Mouse (Mus musculus) hindbrain, embryonic 16.5 days (tissue): ENCODE data around the gene Ctsa. TPM values are rescaled to one million over a fixed set of nuclear protein-coding genes. Genes with fewer than 3 reads are reported as not detected.

ENCODE experiments used
- ATAC-seq: fragments of 200-750 bp; cut with Nextera tagmentation; 2 replicates; pipeline ENCODE4 v1.8.0; 2017; ENCODE audit warnings: moderate TSS enrichment, moderate library complexity
- H3K27ac ChIP-seq: fragments of 300-500 bp; sonication (generic); 2 replicates; pipeline ENCODE4 v1.5.1; 2014; ENCODE audit warnings: low read depth, mild to moderate bottlenecking, control low read depth, low read length, moderate library complexity
- H3K27me3 ChIP-seq: fragments of 300-500 bp; sonication (generic); replicated peaks from 2 replicates; pipeline ENCODE4 v1.6.1; 2014; ENCODE audit warnings: low read length; ENCODE audit not compliant: control insufficient read depth, insufficient read depth
- H3K36me3 ChIP-seq: fragments of 300-500 bp; sonication (generic); 2 replicates; pipeline ENCODE4 v1.6.1; 2014; ENCODE audit warnings: mild to moderate bottlenecking, low read length, moderate library complexity, mixed read lengths; ENCODE audit not compliant: control insufficient read depth, insufficient read depth
- H3K4me1 ChIP-seq: fragments of 300-500 bp; sonication (generic); 2 replicates; pipeline ENCODE4 v1.6.1; 2014; ENCODE audit warnings: low read depth, low read length; ENCODE audit not compliant: control insufficient read depth, insufficient read depth
- H3K4me2 ChIP-seq: fragments of 300-500 bp; sonication (generic); 2 replicates; pipeline ENCODE4 v1.6.1; 2014; ENCODE audit warnings: mild to moderate bottlenecking, low read length, control low read depth, moderate library complexity
- H3K4me3 ChIP-seq: fragments of 300-500 bp; sonication (generic); 2 replicates; pipeline ENCODE4 v1.5.1; 2014; ENCODE audit warnings: mild to moderate bottlenecking, low read length, control low read depth, moderate library complexity
- H3K9ac ChIP-seq: fragments of 300-500 bp; sonication (generic); 2 replicates; pipeline ENCODE4 v1.6.1; 2014; ENCODE audit warnings: low read depth, mild to moderate bottlenecking, control low read depth, low read length, moderate library complexity
- H3K9me3 ChIP-seq: fragments of 300-500 bp; sonication (generic); 2 replicates; pipeline ENCODE4 v1.6.1; 2014; ENCODE audit warnings: mild to moderate bottlenecking, low read length, moderate library complexity; ENCODE audit not compliant: control insufficient read depth
- whole genome bisulfite sequencing: fragments of 180-500 bp; shearing (Covaris S2); extraction: QIAGEN DNeasy Blood & Tissue Kit; methylation state at CpG from one replicate; pipeline ENCODE4 v1.1.7; 2014; 5-methylcytosine and 5-hydroxymethylcytosine counted together
- polyA plus RNA-seq: library from polyadenylated mRNA; unstranded; fragments of >200 nt; fragmentation: Nextera tagmentation; extraction: Ambion mirVana; gene quantifications from 2 replicates; pipeline ENCODE4 v1.2.1, GENCODE M21; 2015

Ctsa gene
- polyA plus RNA-seq, 1 experiment from 2014 or later: 108 TPM

DNA sequence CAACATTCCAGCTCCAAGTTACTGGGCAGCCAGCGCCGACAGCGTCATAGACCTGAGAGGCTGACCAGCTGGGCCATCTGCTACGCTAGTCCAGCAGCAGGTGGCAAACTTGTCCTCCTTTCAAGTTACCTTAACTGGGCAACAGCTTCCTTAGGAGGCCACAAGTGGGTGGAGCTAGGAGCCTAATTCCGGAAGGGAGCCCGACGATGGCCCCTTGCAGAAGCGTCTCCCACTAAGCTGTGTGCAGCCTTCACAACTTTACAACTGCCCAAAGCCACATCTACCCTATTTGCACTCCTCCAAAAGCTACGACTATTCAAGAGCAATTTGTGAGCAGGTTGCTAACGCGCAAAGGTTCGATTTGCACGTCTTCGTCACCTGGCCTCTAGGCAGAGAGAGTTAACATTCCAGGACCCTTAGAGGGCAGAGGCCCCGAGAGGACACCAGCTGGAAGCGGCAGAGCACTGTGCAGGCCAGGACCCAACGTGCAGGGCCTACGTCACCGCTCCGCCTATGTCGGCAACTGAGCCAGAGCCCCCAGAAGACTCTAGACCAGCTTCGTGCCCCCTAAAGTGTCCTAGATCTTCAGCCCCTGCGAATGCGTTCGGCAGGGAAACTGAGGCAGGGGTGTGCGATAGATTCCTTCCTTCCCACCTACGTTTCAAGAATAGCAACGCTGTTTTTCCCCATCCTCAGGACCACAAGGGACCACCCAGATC, 46.0 kb downstream of the Ctsa start:
- WGBS: 3% methylated on average over 28 of the region's 28 CpGs
- Histone ChIP-seq H3K4me1 (peaks cover 20% of the 10 kb centered on the region), H3K9ac (peak overlapping the region; percentile 99), H3K36me3 (peaks cover 7% of the 10 kb centered on the region), H3K4me2 (peak overlapping the region; percentile 94), H3K27me3 (no peaks in the 10 kb centered on the region), H3K27ac (peak overlapping the region; percentile 100), H3K9me3 (no peaks in the 10 kb centered on the region), H3K4me3 (peak overlapping the region; percentile 81)
- ATAC-seq: peak; percentile 59

GRCm38 (mm10) chr2:164879228-164879567, 46.5 kb downstream of the Ctsa start, which contains the start of gene Pcif1:
Pcif1 (plus strand) TSS chr2:164879304.
- Histone ChIP-seq H3K4me3 (peak within 1 kb of the TSS; percentile 81), H3K9me3 (no peaks in the 10 kb centered on the region), H3K9ac (peak within 1 kb of the TSS; percentile 99), H3K27me3 (no peaks in the 10 kb centered on the region), H3K27ac (peak within 1 kb of the TSS; percentile 100), H3K4me1 (peaks cover 20% of the 10 kb centered on the region), H3K36me3 (peaks cover 12% of the 10 kb centered on the region), H3K4me2 (peak within 1 kb of the TSS; percentile 94)
- under 1% methylated on average over 36 of the region's 40 CpGs for WGBS
- peak; percentile 87 for ATAC-seq

DNA sequence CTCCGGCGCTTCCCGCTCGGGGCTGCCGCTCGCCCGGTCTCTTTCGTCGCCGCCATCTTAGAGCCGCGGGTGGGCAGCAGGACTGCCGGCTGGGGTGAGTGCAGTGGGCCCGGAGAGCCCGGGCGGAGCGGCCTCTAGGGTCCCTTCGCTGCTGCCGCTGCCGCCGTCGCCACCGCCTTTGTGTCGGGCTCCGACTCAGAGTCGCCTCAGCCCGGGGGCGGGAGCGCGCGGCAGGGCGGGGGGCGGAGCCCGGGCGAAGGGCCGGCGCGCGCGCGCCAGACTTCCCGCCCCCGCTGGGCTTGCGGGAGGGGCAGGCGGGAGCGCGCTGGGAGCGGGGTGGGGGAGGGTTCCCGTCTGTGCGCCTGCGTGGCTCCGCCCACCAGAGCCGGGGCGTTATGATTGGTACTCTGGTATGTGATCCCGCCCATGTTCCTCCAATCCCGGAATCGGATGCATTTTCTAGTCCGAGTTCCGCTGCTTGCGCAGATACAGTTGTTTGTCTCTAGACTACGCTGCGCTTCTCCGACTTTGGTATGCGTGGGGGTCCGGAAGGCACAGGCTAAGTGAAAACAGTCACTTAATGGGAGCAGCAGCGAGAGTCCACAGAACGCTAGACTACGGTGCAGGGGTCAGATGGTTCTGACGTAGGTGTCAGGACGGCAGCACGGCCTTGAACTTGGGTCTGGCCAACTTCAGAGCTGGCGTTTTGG, 47.0 kb downstream of the Ctsa start:
- Histone ChIP-seq H3K4me2 (peak overlapping the region; percentile 90), H3K4me1 (peaks cover 20% of the 10 kb centered on the region), H3K4me3 (peak overlapping the region; percentile 81), H3K27ac (peak overlapping the region; percentile 100), H3K9me3 (no peaks in the 10 kb centered on the region), H3K9ac (peak overlapping the region; percentile 99), H3K36me3 (peaks cover 14% of the 10 kb centered on the region), H3K27me3 (no peaks in the 10 kb centered on the region)
- peak; percentile 88 for ATAC-seq
- WGBS: under 1% methylated on average over 67 of the region's 72 CpGs

- no peak overlapping the region for H3K27ac ChIP-seq
- no peaks in the 10 kb centered on the region for H3K9me3 ChIP-seq
- peaks cover 30% of the 10 kb centered on the region for H3K36me3 ChIP-seq
- H3K4me2 ChIP-seq: no peak overlapping the region
- no peak overlapping the region for H3K9ac ChIP-seq
- 32% methylated on average over 9 of the region's 9 CpGs for WGBS
- peaks cover 24% of the 10 kb centered on the region for H3K4me1 ChIP-seq
- no peak for ATAC-seq
- no peaks in the 10 kb centered on the region for H3K27me3 ChIP-seq
- no peak overlapping the region for H3K4me3 ChIP-seq
These were observed 49.9 kb downstream of the Ctsa start for GRCm38 (mm10) chr2:164882619-164883018.

GRCm38 (mm10) chr2:164885788-164886187, 53.1 kb downstream of the Ctsa start:
- Histone ChIP-seq H3K4me1 (peaks cover 11% of the 10 kb centered on the region), H3K4me3 (no peak overlapping the region), H3K27me3 (no peaks in the 10 kb centered on the region), H3K4me2 (no peak overlapping the region), H3K27ac (no peak overlapping the region), H3K9me3 (no peaks in the 10 kb centered on the region), H3K36me3 (peaks cover 60% of the 10 kb centered on the region), H3K9ac (no peak overlapping the region; the same call in 1 of the 2 replicates)
- ATAC-seq: peak; percentile 18; the same call in 1 of the 2 replicates
- WGBS: 46% methylated on average over 7 of the region's 7 CpGs

- H3K36me3 ChIP-seq: peaks cover 68% of the 10 kb centered on the region
- no peak for ATAC-seq
- no peak overlapping the region for H3K4me2 ChIP-seq
- no peak overlapping the region for H3K9ac ChIP-seq
- 90% methylated on average over 10 of the region's 10 CpGs for WGBS
- H3K9me3 ChIP-seq: no peaks in the 10 kb centered on the region
- no peaks in the 10 kb centered on the region for H3K27me3 ChIP-seq
- no peak overlapping the region for H3K4me3 ChIP-seq
- no peak overlapping the region for H3K27ac ChIP-seq
- peaks cover 7% of the 10 kb centered on the region; the same call in 1 of the 2 replicates for H3K4me1 ChIP-seq
These were observed 53.9 kb downstream of the Ctsa start for GRCm38 (mm10) chr2:164886617-164887016.

- Histone ChIP-seq H3K27ac (no peak overlapping the region), H3K4me1 (peaks cover 4% of the 10 kb centered on the region; the same call in 1 of the 2 replicates), H3K27me3 (no peaks in the 10 kb centered on the region), H3K4me3 (no peak overlapping the region), H3K9ac (no peak overlapping the region), H3K9me3 (no peaks in the 10 kb centered on the region), H3K36me3 (peaks cover 81% of the 10 kb centered on the region), H3K4me2 (no peak overlapping the region)
- no peak for ATAC-seq
- 87% methylated on average over 12 of the region's 12 CpGs for WGBS
These were observed 56.3 kb downstream of the Ctsa start for GRCm38 (mm10) chr2:164888996-164889395.

DNA sequence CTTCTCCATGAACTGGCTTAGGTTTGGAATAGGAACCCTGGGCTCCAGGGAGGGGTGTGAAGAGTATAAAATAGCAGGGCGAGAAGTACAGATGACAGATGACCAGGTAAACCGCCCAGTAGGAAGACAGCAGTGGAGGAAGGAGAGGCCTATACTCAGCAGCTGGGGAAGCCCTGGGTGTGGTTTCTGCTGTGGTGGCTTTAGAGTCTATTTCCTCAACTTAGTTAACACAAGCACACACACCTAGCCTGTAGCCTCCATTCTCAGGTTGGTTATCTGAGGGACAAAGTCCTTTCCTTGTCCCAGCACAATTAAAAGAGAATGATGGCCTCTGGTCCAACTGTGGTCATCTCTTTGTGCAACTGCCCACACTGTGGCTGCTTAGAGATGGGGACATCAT, 57.3 kb downstream of the Ctsa start:
- Histone ChIP-seq H3K27ac (no peak overlapping the region), H3K4me1 (peaks cover 4% of the 10 kb centered on the region; the same call in 1 of the 2 replicates), H3K9me3 (no peaks in the 10 kb centered on the region), H3K4me2 (no peak overlapping the region), H3K36me3 (peaks cover 84% of the 10 kb centered on the region), H3K9ac (no peak overlapping the region), H3K27me3 (no peaks in the 10 kb centered on the region), H3K4me3 (no peak overlapping the region)
- no peak for ATAC-seq
- WGBS: 94% methylated on average over 2 of the region's 2 CpGs
